In genomic region chr2:179064616-179065015, GRCm38 (mm10) we compare ENCODE assay signal across 29 mouse cellular contexts.
A peak's percentile ranks its signal among the peaks of the same experiment; 100 is the strongest.
DNase-seq lines count a peak whose midpoint lies in the region; ATAC-seq lines count a peak whose summit lies in the region.
"Had no signal": no experiment of that assay in that cellular context is flagged by ENCODE, and none has a peak within 500 bp of the region (broad histone marks: within the 10 kb centered on the region; RNA-seq: fewer than 3 reads in every experiment).

No protein-coding gene starts in this region.

- H3K36me3 ChIP-seq in hindbrain, embryonic 15.5 days, result no peaks in the 10 kb centered on the region
- no peaks in the 10 kb centered on the region for H3K36me3 ChIP-seq in hindbrain, embryonic 11.5 days (ENCODE audit: control insufficient read depth, insufficient read depth, low read length)
- no peaks in the 10 kb centered on the region for H3K36me3 ChIP-seq in neural tube, embryonic 12.5 days
- no peaks in the 10 kb centered on the region for H3K36me3 ChIP-seq in neural tube, embryonic 14.5 days (ENCODE audit: control insufficient read depth, insufficient read depth, low read length)
- H3K36me3 ChIP-seq: embryonic facial prominence, embryonic 13.5 days; heart, embryonic 13.5 days; intestine, embryonic 15.5 days; limb, embryonic 13.5 days; liver, embryonic 12.5 days had no signal

- peaks cover 9% of the 10 kb centered on the region for H3K4me1 ChIP-seq in hindbrain, embryonic 15.5 days (replicated peaks)
- H3K4me1 ChIP-seq in hindbrain, embryonic 11.5 days (replicated peaks; ENCODE audit: control insufficient read depth, insufficient read depth, low read length), result 0 out of 2 replicates have a peak, but pooled peaks cover 4% of the 10 kb centered on the region
- H3K4me1 ChIP-seq in neural tube, embryonic 12.5 days, result peaks cover 10% of the 10 kb centered on the region
- H3K4me1 ChIP-seq in neural tube, embryonic 14.5 days (ENCODE audit: control insufficient read depth, insufficient read depth, low read length), result 0 out of 2 replicates have a peak, but pooled peaks cover 9% of the 10 kb centered on the region
- H3K4me1 ChIP-seq: heart, embryonic 13.5 days; intestine, embryonic 15.5 days; limb, embryonic 13.5 days; liver, embryonic 12.5 days had no signal

- H3K4me3 ChIP-seq in hindbrain, embryonic 15.5 days, result no peak overlapping the region
- H3K4me3 ChIP-seq in hindbrain, embryonic 11.5 days (ENCODE audit: low read depth, low read length), result no peak overlapping the region
- H3K4me3 ChIP-seq in neural tube, embryonic 12.5 days, result no peak overlapping the region
- no peak overlapping the region for H3K4me3 ChIP-seq in neural tube, embryonic 14.5 days (ENCODE audit: low read depth, low read length)
- H3K4me3 ChIP-seq: embryonic facial prominence, embryonic 13.5 days; erythroblast, embryonic 14.5 days; heart, embryonic 13.5 days; intestine, embryonic 15.5 days; left cerebral cortex, adult 2 months; limb, embryonic 13.5 days; liver, embryonic 12.5 days had no signal

- 0 out of 2 replicates have a peak, but pooled peaks have one; percentile 15 for ATAC-seq in hindbrain, embryonic 15.5 days (ENCODE audit: low FRiP score, low read depth)
- ATAC-seq in hindbrain, embryonic 11.5 days (ENCODE audit: low FRiP score), result no peak
- ATAC-seq in neural tube, embryonic 12.5 days (ENCODE audit: low FRiP score, low read depth), result peak; percentile 49; the same call in 1 of the 2 replicates
- ATAC-seq in neural tube, embryonic 14.5 days (ENCODE audit: low read depth), result peak; percentile 17; the same call in 1 of the 2 replicates
- ATAC-seq: CD4-positive, CD25-positive, alpha-beta regulatory T cell, adult 4 months; forebrain, embryonic 16.5 days; intestine, embryonic 15.5 days; liver, embryonic 12.5 days; liver, postnatal 0 days had no signal

- no peak for DNase-seq in hindbrain, embryonic 11.5 days (ENCODE audit: low spot score)
- DNase-seq in neural tube, embryonic 10.5 days (ENCODE audit: extremely low spot score, low spot score), result no peak
- peak; percentile 30 for DNase-seq in mesoderm, embryonic 11.5 days (ENCODE audit: low read depth, low spot score)
- DNase-seq in layer of hippocampus, adult 11-12 months (ENCODE audit: low spot score), result no peak
- DNase-seq: adrenal gland, postnatal 14 days; cerebellum, adult 11-12 months; cerebellum, adult 9-11 months; embryo, embryonic 11 days; heart, postnatal 10 days; kidney, adult 8-10 months; kidney, postnatal 10 days; liver, postnatal 0 days; lung, postnatal 36 days; right cerebral cortex, adult 18-20 months; thymus, adult 18-20 months; thymus, postnatal 25 days had no signal

- WGBS in hindbrain, embryonic 15.5 days, result 19% methylated on average over 8 of the region's 8 CpGs
- 33% methylated on average over 8 of the region's 8 CpGs for WGBS in hindbrain, embryonic 11.5 days
- 13% methylated on average over 8 of the region's 8 CpGs for WGBS in neural tube, embryonic 12.5 days
- 11% methylated on average over 8 of the region's 8 CpGs for WGBS in neural tube, embryonic 14.5 days

- no peak overlapping the region for H3K27ac ChIP-seq in hindbrain, embryonic 15.5 days (replicated peaks)
- no peak overlapping the region for H3K27ac ChIP-seq in hindbrain, embryonic 11.5 days (ENCODE audit: low read depth, low read length)
- H3K27ac ChIP-seq in neural tube, embryonic 12.5 days, result no peak overlapping the region
- H3K27ac ChIP-seq in neural tube, embryonic 14.5 days (ENCODE audit: low read depth, low read length), result no peak overlapping the region
- H3K27ac ChIP-seq: embryonic facial prominence, embryonic 13.5 days; heart, embryonic 13.5 days; intestine, embryonic 15.5 days; left cerebral cortex, adult 2 months; limb, embryonic 13.5 days; liver, embryonic 12.5 days; stomach, postnatal 0 days had no signal

- 0 out of 2 replicates have a peak, but pooled peaks cover 2% of the 10 kb centered on the region for H3K27me3 ChIP-seq in hindbrain, embryonic 15.5 days
- H3K27me3 ChIP-seq in hindbrain, embryonic 11.5 days (ENCODE audit: control insufficient read depth, insufficient read depth, low read length), result no peaks in the 10 kb centered on the region
- H3K27me3 ChIP-seq in neural tube, embryonic 12.5 days (replicated peaks), result no peaks in the 10 kb centered on the region
- no peaks in the 10 kb centered on the region for H3K27me3 ChIP-seq in neural tube, embryonic 14.5 days (ENCODE audit: control insufficient read depth, insufficient read depth, low read length)
- H3K27me3 ChIP-seq: intestine, embryonic 15.5 days; liver, embryonic 12.5 days had no signal

- no peak overlapping the region for H3K4me2 ChIP-seq in hindbrain, embryonic 15.5 days
- no peak overlapping the region for H3K4me2 ChIP-seq in hindbrain, embryonic 11.5 days (replicated peaks; ENCODE audit: low read depth, low read length)
- peak overlapping the region; percentile 29; the same call in 1 of the 2 replicates for H3K4me2 ChIP-seq in neural tube, embryonic 12.5 days (replicated peaks)
- no peak overlapping the region for H3K4me2 ChIP-seq in neural tube, embryonic 14.5 days (ENCODE audit: low read depth, low read length)
- H3K4me2 ChIP-seq: embryonic facial prominence, embryonic 13.5 days; heart, embryonic 13.5 days; intestine, embryonic 15.5 days; limb, embryonic 13.5 days; liver, embryonic 12.5 days had no signal

- H3K9ac ChIP-seq in hindbrain, embryonic 15.5 days, result no peak overlapping the region
- no peak overlapping the region for H3K9ac ChIP-seq in hindbrain, embryonic 11.5 days (ENCODE audit: low read depth, low read length)
- H3K9ac ChIP-seq in neural tube, embryonic 12.5 days, result no peak overlapping the region
- no peak overlapping the region for H3K9ac ChIP-seq in neural tube, embryonic 14.5 days (replicated peaks; ENCODE audit: low read depth, low read length)
- H3K9ac ChIP-seq: embryonic facial prominence, embryonic 13.5 days; heart, embryonic 13.5 days; intestine, embryonic 15.5 days; limb, embryonic 13.5 days; liver, embryonic 12.5 days; liver, postnatal 0 days had no signal

- H3K9me3 ChIP-seq in hindbrain, embryonic 15.5 days, result no peaks in the 10 kb centered on the region
- H3K9me3 ChIP-seq in hindbrain, embryonic 11.5 days (ENCODE audit: control insufficient read depth, low read length), result no peaks in the 10 kb centered on the region
- no peaks in the 10 kb centered on the region for H3K9me3 ChIP-seq in neural tube, embryonic 12.5 days
- H3K9me3 ChIP-seq in neural tube, embryonic 14.5 days (ENCODE audit: control insufficient read depth, low read length), result no peaks in the 10 kb centered on the region
- H3K9me3 ChIP-seq: embryonic facial prominence, embryonic 13.5 days; heart, embryonic 13.5 days; intestine, embryonic 15.5 days; limb, embryonic 13.5 days; liver, embryonic 12.5 days had no signal
